Mouse (Mus musculus) brain, adult 10 weeks (tissue): Measurements from ENCODE around the gene Dynlt1f. TPM values are rescaled to one million over a fixed set of nuclear protein-coding genes. Genes with fewer than 3 reads are reported as not detected.

ENCODE experiments used
- polyA plus RNA-seq: library from polyadenylated mRNA; stranded (reverse); fragments of 350-450 nt; fragmentation: Illumina TruSeq; extraction: RNeasy Lipid Tissue Mini Kit (QIAGEN cat#74804); gene quantifications from one replicate; pipeline ENCODE4 v1.2.3, GENCODE M21; 2015; ENCODE audit warnings: low read depth, low replicate concordance

Dynlt1f gene
- 18.9 TPM for polyA plus RNA-seq

DNA sequence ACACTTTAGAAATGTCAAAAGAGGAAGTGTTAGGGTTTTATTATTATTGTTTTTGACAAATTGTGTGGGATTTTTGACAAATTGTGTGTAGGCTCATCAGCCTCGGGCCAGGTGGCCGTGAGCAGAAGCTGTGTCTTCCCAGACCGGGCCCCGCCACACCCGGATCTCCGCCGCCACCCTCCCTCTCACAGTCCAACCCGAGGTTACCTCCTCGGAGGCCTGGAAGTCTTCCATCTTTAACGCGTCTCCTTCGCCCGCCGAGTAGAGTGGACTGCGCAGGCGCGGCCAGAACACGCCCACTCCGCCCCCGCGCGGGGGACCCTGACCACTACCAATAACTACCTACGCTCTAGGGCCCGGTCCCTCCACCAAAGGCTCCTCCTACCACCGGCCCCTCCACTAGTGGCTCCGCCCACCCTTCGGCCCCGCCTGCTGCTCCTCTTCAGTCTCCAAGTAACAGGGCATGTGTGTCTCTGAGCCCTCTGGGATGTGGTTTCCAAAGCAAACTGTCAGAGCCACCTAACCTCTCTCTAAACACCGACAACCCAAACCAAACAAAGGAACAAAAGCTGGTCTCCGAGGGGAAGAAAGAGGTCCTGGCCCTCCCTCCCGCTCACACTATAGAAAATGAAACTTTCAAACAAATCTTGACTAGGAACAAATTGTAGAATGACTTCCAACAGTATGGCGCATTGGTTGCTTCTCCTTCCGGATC, at the start of gene Dynlt1f:
Dynlt1f (minus strand) TSS at position 334 of the 715 bp plus-strand sequence.

GRCm38 (mm10) chr17:6658801-6659200, 3.1 kb upstream of the Dynlt1f start, which contains the start of gene Sytl3:
TSS of gene Sytl3 (plus strand) at chr17:6659093.

GRCm38 (mm10) chr17:6601204-6601911, 54.3 kb downstream of the Dynlt1f start, which contains the start of gene Dynlt1c:
TSS of gene Dynlt1c (plus strand) at chr17:6601671.

Other genes with a start within 250 kb of the Dynlt1f start
- gene Dynlt1b, start 225.8 kb downstream of the Dynlt1f start, polyA plus RNA-seq, result 44.5 TPM
- 7.7 TPM for gene Dynlt1c, start 54.2 kb downstream of the Dynlt1f start, polyA plus RNA-seq
- not detected for gene Sytl3, start 3.2 kb upstream of the Dynlt1f start, polyA plus RNA-seq
- gene Ezr, start 126.9 kb upstream of the Dynlt1f start, polyA plus RNA-seq, result 50.3 TPM